Mouse (Mus musculus) layer of hippocampus, postnatal 25 days (tissue): Measurements from ENCODE around the gene H2al1k. TPM values are rescaled to one million over a fixed set of nuclear protein-coding genes. Genes with fewer than 3 reads are reported as not detected.
"Not testable (repeated sequence)": the region's sequence is repeated elsewhere in the genome, so short reads cannot be mapped to it uniquely, and the experiment has no call there.

Experiments
- DNase-seq, 2 experiments: peaks; one replicate each; pipeline ENCODE4 v3.0.0; 2022; ENCODE audit warnings: mixed read lengths in 2 of 2, low spot score in 1 of 2; ENCODE audit errors: extremely low spot score in 1 of 2
- total RNA-seq, 2 experiments: library from RNA; stranded (reverse); gene quantifications; 2 replicates each; pipeline ENCODE4 v1.2.3; 2021

H2al1k gene
- not detected for total RNA-seq

DNA sequence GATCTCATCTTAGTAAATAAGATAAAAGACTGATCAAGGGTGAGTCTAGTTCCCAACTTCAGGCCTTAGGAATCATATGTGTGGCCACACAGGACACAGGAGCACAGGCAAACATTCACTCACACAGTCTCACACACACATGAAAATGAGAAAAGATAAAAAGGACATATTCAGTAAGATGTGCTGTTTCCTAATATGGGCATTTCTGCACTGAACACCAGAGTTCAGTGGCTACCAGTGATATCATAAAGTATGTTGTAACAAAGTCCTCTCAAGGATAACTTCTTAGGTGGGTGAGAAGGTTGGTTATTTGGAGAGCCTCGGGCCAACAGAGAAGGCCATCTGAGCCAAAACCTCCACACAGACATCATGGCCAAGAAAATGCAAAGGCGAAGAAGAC is at the start of gene H2al1k:
Gene H2al1k (plus strand): TSS at position 301 of the 400 bp plus-strand sequence.
- DNase-seq, result not testable (repeated sequence)

DNA sequence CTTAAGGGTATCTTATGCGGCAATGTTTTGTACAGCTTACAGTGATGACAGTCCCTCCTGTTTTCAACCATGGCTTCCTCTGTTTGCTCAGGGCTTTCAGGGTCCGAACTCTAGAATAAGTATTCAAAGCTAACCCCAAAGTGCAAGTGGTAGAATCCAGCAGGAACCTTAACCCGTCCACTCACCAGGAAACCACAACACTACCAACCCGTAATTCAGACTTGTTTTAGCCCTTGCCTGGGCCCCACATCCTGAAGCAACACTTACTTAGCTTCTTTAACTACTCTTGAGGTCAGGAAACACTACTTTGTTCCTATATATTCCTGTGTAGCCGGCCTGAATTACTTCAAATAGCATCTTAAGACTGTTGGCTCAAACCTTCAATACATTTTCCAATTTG is 47.6 kb upstream of the H2al1k start:
- no peak for DNase-seq

DNA sequence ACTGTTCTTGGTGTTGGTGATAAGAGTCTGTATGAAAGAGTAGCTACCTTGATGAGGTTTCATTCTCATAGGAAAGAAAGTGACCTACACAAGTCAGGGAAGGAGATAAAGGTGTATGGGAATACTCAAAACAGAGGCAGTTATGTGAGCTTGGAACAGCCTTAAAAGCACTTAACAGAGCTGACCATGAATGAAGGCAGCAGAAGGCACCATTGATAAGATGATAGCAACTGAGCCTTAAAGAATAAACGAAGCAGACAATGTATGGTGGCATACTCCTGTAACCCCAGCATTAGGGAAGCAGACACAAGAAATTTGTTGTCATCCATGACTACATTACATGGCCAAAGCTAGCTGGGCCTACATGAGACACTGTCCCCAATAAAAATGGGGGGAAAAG is 47.0 kb upstream of the H2al1k start:
- no peak for DNase-seq

DNA sequence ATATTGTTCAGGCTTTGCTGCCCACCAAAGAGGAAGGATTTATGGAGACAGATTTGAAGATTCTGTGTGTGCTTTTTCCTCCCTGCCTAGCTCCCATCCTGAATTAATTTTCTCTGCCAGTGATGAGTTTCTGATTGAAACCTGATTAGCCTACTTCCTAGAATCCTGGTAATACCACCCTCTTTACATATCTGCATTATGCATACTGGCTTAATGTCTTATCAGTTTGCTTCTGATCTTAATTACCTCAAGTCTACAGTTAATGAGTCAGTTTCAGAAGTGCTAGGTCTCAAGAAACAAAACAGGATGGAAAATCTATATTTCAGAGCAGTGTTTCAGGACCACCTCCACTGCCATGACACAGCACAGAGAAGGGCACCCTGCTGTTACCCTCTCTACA is 34.0 kb upstream of the H2al1k start:
- DNase-seq, result not testable (repeated sequence)

DNA sequence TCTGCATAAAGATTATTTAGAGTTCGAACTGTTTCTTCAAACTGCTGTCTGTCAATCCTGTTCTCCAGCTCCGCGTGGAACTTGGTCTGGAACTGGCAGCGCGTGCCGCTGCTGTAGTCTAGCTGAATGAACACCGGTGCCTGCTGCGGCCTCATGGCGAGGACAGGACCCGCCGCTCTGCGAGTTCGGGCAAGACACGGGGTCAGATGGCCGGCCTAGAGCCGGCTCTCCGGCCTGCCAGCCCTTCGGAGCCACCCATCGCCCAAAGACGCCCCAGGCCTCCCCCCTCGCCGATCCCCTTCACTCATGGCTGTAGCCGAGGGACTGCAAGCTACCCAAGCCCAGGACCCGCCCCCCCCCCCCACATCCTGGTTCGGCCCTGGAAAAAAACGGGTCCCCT is 22.5 kb upstream of the H2al1k start:
- DNase-seq, result not testable (repeated sequence)

DNA sequence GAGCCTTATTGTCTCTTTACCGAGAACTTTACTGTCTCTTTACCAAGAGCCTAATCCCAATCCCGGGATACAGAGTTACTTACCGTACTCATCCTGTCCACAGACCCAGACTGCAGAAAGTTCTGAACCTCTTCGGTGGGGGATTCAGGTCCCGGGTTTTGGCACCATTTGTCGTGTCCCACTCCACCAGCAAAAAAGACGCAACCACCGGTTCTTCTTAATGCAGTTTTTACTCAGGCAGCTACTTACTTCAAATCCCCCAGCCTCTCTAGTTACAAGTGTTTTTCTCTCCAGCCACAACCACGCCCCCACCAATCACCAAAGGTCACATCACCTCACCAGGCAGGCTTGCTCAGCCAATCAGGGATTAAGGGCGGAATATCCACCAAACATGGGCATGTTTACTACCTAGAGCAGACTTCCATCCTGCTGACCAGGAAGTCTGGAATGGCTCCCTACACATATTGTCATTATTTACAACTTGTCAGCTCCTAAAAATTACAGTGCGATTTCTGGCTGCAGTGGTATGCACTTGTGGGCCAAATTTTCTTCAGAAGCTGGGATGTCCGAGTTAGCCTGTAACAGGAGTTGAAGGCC is 18.0 kb upstream of the H2al1k start:
- DNase-seq, result not testable (repeated sequence)

DNA sequence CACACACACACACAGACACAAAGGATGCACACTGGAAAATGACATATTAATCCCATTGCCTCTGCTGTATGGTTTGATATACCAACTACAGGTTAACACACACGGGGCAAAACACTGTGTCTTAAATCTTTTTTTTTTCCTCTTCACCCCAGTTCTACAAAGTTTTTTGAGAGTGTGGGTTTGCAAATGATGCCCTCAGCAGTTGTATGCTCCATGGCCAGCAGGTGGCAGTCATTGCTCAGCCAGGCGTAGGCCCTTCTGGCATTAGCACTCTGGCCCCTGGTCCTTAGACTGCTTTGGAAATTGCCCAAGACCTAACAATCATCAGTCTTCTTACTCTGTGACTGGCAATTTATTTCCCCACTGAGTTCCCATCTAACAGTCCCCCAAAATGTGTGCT is 17.4 kb upstream of the H2al1k start:
- peak; percentile 13 to 67 for DNase-seq

DNA sequence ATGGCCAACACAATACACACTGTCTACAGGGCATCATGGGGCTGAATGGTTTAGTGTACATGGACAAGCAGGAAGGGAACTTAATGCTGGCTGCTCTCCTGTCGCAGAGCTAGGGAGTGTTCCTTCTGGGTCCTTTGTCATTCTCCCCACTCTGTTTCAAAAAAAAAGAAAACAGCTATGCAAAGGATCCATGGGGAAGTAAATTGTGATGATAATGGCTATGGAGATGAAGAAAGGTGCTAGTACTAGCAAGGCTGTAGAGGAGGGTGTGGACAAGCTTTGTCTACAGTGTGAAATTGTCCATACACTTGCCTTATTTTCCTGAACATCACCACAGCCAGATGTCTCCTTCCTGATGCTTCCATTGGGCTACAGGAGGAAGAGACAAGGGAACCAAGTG is 15.4 kb upstream of the H2al1k start:
- DNase-seq, result not testable (repeated sequence)

DNA sequence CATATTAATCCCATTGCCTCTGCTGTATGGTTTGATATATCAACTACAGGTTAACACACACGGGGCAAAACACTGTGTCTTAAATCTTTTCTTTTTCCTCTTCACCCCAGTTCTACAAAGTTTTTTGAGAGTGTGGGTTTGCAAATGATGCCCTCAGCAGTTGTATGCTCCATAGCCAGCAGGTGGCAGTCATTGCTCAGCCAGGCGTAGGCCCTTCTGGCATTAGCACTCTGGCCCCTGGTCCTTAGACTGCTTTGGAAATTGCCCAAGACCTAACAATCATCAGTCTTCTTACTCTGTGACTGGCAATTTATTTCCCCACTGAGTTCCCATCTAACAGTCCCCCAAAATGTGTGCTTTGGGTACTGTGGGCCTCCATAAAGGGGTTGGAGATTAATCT is 23.6 kb downstream of the H2al1k start:
- DNase-seq, result peak in 1 of 2 experiments; percentile 3

DNA sequence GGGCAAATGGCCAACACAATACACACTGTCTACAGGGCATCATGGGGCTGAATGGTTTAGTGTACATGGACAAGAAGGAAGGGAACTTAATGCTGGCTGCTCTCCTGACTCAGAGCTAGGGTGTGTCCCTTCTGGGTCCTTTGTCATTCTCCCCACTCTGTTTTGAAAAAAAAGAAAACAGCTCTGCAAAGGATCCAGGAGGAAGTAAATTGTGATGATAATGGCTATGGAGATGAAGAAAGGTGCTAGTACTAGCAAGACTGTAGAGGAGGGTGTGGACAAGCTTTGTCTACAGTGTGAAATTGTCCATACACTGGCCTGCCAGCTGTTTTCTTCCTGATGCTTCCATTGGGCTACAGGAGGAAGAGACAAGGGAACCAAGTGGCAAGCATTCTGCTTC is 25.5 kb downstream of the H2al1k start:
- DNase-seq, result not testable (repeated sequence)

Other genes with a start within 250 kb of the H2al1k start
- gene 4930402K13Rik, start 246.1 kb upstream of the H2al1k start, total RNA-seq, result not detected
- 1 to 10 TPM; 4.6 to 5.4 TPM for gene Lancl3, start 150.7 kb upstream of the H2al1k start, total RNA-seq
- gene Gm14862, start 93.7 kb upstream of the H2al1k start, total RNA-seq, result not detected
- gene Xk, start 77.9 kb upstream of the H2al1k start, total RNA-seq, result 10 to 100 TPM; 12.0 to 15.8 TPM
- gene H2al1m, start 66.9 kb upstream of the H2al1k start, total RNA-seq, result 1 to 10 TPM in 1 of 2 experiments, not detected in 1; 1.0 TPM
- gene Cybb, start 137.1 kb downstream of the H2al1k start, total RNA-seq, result under 1 TPM; 0.37 to 0.99 TPM
- not detected for gene H2al1o, start 221.8 kb downstream of the H2al1k start, total RNA-seq